Mouse (Mus musculus): ENCODE results near the gene Tbck.

Tbck gene

DNA sequence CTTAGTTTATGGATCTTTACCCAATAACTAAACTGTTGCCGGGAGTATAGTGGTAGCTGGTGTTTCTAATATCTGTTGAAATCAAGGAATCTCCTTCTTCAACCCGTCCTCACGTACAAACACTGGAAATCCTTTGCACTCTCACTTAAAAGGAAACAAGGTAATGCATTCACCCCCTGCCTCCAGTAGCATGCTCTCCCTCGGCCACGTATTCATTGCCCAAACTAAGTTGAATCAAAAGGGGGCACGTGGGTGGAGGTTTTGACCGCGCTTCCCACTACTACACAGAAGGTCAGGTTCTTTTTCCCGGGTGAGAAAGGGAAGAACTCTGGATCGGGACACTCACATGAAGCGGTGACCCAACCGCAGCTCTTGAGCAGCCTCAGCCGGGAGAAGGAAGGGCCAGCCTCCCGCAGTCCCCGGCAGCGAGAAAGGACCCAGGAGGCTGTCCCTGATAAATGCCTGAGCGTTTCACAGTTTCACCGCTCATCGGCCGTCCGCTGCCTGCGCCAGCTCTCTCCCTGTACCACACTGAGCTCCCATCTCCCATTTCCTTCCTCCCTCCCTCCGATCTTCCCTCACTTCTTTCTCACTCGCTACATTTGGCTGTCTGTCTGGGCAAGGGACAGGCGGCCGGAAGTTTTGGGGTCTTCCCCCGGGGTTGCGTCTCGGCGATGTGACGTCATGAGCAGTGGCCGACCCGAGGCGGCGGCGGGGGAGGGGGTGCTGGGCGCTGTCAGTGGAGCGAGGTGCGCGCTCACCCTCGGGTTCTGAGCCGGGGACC lies at the start of gene Tbck:
Gene Tbck (plus strand): TSS at position 698 of the 784 bp plus-strand sequence.
- DNase-seq (ENCODE audit: low spot score in 2 of 2) = peak; percentile 92 to 93

DNA sequence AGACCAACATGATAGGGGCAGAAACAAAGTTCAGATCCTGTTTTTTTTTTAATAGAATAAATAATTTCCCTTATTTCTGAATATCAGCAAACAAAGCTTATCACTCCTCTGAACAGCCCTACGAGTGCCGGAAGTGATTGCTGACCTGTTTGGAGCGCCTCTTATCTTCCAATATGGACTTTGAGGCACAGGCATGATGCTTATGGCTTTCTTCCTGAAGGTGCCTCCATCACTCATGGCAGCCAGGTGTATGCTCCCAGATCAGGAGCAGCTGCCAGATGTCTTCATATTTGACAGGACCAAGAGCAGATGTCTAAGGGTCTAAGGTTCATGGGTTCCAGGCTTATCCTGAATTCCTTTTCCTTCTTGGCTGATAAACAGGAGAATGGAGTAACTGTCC lies 46.9 kb upstream of the Tbck start:
- no peak for DNase-seq (ENCODE audit: low spot score in 2 of 2)

DNA sequence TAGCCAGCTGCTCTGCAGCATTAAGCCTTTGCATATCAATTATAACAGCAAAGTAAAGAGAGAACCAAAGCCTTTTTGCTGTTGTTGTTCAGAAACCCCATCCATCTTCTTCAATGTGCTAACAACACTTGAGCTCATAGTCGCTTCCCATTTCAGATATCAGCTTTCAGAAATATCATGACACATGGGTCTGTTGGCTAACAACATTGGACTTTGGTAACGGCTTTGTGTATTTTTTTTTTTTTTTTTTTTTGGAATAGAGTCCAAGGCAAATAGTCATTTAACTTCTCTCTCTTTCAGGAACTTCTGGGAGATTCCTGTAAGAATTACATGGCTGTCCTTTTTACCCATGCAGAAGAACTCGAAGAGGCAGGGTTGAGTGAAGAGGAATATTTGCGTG lies 39.9 kb upstream of the Tbck start:
- DNase-seq (ENCODE audit: low spot score in 2 of 2) = no peak

DNA sequence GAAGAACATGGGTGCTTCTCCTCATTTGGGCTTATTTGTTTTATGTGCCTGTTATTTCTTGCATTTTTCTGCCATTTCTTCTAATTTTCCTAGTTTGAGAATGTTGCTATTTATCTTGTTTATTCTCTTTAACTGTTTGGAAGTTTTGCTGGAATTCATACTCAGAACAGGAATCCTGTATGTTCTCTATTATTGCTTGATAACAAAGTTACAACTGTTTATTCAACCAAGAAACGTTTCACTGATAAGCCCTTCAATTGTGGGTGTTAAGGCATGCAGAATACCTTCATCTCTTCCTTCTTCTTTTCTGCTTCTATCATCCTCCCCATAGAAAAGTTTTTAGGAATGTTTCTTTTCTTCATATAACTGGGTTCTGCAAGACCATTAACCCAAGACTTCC lies 37.1 kb upstream of the Tbck start:
- no peak for DNase-seq (ENCODE audit: low spot score in 2 of 2)

DNA sequence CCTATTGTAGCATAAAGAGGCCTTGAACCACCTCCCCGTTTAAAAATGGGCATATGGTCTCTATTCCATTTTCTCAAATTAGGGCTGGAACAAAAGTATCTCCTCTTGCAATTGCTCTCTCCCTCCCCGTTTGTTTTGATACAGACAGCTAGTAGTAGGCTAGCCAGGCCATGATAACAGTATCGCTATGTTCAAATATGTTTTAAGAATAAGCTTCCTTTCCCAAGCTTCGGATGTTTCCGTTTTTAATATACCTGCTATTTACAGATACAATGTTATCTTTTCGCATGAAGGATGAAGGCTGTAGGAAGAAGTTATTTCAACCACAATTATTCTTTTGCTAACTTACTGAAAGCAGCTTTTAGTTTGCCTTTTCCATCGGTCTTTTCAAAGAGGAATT lies 34.6 kb upstream of the Tbck start:
- DNase-seq (ENCODE audit: low spot score in 2 of 2) = no peak

DNA sequence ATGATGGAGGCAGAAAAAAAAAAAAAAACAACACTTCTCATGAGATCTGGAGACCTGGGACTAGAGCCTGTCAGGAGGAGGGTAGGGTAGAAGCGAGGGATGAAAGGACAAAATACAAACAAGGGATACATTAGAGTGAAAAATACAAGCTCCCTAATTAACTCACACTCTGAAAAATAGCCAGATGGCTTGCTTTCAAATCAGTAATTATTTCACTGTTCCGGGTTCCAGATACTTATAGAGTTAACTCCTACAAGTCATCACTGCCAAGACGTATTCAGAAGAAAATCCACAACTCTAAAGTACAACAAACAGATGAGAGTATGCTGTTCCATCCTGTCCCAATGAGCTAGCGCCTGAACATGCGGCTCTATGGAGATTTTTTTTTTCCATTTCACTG lies 33.8 kb upstream of the Tbck start:
- no peak for DNase-seq (ENCODE audit: low spot score in 2 of 2)

DNA sequence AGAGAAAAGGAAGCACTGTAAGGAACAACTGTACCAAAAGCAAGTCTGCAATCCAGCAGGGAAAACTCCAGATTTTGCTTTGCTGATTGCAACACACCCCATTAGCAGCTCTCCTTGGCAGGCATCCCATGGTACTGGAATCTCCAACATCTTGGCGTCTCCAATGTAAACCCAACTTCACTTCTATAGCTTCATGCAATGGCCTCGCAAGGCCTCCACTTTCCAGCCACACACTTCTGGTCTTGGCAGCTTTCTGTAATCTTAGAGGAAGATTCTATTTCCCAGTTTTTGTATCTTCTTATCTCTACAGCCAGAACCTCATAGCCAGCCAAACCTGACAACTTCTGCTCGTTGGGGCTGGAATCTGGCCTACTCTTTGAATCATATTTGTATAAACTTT lies 32.2 kb upstream of the Tbck start:
- DNase-seq (ENCODE audit: low spot score in 2 of 2) = peak; percentile 8 to 59

DNA sequence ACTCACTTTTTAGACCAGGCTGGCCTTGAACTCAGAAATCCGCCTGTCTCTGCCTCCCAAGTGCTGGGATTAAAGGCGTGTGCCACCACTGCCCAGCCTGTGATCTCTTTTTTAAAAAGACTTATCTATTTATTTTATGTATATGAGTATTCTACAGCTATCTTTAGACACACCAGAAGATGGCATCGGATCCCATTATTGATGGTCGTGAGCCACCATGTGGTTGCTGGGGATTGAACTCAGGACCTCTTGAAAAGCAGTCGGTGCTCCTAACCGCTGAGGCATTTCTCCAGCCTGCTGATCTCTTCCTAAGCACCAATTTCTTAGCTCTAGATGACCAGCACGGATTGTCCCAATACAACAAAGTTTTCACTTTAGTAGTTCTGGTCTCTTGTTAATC lies 30.0 kb upstream of the Tbck start:
- DNase-seq (ENCODE audit: low spot score in 2 of 2) = no peak

DNA sequence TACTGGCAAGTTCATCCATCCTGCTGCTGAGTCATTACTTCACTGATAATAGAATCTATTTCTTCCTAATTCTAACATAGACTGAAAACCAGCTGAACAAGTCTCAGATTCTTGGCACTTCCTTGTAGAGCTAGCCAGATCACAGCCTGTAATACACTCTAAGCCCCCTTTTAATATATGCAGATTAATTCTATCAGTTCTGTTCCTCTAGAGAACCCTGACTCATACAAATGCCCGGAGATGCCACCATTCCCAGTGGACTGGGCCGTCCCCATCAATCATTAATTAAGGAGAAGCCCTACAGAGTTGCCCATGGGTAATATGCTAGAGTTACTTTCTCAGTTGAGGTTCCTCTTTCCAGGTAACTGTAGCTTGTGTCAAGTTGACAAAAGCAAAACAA lies 28.0 kb upstream of the Tbck start:
- no peak for DNase-seq (ENCODE audit: low spot score in 2 of 2)

DNA sequence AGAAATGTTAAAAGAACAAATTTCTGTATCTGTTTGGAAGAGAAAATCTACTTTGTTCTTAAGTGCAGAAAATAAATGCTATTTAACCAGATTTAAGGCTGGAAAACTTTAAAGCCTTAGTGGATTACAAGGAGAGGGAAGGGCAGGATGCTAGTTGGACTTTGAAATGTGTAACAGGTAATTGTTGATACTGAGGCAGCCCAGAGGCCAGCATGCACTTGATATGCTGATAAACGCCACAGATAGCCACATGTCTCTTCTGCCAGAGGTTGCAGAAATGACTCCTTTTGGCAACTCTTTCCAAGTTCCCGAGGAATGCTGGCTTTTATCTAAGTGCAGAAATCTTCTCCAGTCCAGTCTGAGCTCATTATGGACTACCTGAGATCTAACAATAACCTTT lies 6.5 kb upstream of the Tbck start:
- DNase-seq (ENCODE audit: low spot score in 2 of 2) = no peak

DNA sequence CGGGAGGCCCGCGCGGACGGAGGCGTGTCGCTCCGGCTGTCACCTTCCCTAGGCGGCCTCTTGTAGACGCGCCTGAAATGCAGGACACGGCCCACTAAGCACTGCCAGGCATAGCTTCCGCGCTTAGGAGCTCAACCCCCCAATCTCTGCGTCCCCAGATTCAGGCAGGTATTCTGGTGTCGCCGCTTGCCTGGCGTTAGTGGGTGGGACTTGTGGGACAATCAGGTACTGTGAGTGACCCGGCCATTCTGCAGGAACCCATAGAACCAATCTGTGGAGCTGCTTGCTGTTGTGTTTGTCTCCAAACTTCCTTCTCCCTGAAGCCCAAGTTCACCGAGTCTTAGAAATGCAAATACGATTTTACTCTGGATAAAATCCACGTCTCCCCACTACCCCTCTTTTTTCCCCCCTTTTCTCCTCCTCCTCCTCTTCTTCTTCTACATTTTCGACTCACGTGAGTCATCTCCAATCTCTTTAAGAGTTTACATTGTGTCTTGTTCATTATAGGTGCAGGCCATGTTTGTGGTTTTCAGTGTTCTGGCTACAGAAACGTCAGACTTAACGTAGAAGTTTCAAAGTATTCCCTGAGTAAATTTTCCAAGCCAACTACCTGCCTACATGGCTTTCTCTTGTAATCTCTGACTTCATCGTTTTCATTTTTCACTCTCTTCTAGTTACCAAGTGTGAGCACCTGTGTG lies 436 bp downstream of the Tbck start, which contains the start of gene Aimp1:
Gene Aimp1 (minus strand): TSS at position 140 of the 698 bp plus-strand sequence.
- no peak for DNase-seq (ENCODE audit: low spot score in 2 of 2)

DNA sequence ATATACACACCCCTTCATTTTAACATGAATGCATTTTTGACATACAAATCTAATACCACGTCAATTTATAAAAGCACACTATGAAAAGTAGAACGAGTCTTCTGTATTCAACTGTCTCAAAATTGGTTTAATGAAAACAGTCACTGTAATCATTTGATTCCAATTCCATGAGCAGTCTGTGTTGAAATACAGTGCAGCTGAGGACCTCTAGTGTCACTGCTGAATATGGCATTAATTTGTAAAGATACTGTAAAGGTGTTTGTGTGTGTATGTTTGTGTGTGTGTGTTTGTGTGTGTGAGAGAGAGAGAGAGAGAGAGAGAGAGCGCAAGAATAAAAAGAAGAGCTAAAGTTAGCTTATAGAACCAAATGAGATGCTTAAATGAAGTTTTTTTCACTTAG lies 17.4 kb downstream of the Tbck start:
- DNase-seq (ENCODE audit: low spot score in 2 of 2) = no peak

DNA sequence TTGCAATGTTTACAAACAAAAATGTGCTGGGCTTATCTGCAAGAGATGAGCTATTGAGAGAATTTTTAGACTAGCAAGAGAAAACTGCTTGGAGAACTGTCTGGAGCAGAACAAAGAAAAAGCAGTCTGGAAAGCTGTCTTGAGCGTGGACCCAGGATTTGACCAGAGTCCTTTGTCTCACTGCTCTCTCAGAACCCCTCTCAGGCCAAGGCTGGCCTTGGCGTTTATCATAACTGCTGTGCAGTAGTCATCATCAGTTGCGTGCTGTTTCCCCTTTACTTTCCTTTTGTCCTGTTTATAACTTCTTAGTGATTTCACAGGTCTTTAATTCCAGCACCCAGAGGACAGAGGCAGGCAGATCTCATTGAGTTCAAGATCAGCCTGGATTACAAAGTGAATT lies 20.3 kb downstream of the Tbck start:
- DNase-seq (ENCODE audit: low spot score in 2 of 2) = no peak

DNA sequence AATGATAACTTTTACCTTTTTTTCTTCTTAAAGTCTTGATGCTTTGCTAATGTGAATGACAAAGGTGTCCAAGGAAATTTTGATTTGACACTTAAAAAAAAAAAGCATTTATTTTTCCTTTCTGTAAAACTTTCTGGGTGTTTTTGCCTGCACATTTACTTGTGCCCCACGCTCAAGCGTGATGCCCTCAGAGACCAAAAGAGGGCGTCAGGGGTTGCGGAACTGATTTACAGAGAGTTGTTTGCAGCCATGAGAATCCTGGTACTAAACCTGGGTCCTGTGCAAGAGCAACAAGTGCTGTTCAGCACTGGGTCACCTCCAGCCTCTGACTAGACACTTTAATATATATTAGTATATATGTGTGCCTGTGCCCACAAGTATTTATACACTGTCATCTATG lies 23.0 kb downstream of the Tbck start:
- DNase-seq (ENCODE audit: low spot score in 2 of 2) = no peak

DNA sequence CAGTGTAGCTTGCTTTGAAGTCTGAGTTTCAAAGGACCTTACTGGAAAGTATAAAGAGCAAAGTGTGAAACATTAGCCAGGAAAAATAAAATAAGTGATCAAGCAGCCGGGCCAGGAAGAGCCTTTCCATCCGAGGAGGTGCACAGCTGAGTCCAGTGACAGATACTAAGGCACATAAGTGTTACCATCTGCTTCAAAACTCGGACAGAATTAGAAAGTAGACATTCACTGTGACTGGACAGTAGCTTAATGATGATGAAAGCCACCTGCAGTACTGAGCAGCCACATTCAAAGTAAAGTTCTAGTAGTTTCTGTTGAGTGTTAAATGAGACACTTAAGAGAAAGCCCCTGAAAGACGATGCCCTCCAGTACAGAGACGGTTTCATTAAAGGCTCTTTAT lies 30.0 kb downstream of the Tbck start:
- DNase-seq (ENCODE audit: low spot score in 2 of 2) = no peak

DNA sequence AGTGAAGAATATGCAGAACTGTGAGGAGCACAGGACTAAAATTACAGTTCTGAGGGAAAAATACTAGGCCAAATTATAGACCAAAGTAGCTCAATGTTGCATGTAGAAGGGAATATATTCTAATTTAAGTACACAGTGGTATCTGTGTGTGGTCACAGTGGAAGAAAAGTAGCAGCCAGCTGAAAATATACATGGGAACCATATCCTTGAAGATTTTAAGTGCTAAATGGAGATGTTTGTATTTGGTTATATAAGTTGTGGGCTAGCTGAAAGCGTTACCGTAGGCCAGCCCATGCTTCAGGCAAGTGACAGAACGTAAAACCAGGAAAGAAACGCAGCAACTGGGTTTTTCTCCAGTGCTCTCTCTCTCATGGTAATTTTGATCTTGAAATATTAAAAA lies 33.4 kb downstream of the Tbck start:
- no peak for DNase-seq (ENCODE audit: low spot score in 2 of 2)

DNA sequence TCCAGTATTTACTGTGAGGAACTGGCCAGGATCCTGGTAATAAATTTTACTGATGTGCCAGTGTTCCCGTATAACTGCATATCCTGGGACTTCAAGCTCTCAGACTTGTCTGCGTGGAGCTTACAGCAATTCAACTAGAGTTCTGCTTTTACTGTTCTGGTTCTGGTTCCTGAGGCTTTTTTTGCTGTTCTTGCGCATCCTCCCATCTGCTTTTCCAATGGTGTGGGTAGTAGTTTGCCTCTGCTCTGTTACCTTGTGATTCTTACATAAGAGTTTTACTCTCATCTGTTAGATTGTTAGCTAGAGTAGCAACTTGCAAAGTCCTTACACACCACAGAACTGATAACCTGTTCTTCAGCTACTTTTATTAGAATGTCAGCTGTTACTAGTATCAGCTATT lies 40.4 kb downstream of the Tbck start:
- DNase-seq (ENCODE audit: low spot score in 2 of 2) = no peak

DNA sequence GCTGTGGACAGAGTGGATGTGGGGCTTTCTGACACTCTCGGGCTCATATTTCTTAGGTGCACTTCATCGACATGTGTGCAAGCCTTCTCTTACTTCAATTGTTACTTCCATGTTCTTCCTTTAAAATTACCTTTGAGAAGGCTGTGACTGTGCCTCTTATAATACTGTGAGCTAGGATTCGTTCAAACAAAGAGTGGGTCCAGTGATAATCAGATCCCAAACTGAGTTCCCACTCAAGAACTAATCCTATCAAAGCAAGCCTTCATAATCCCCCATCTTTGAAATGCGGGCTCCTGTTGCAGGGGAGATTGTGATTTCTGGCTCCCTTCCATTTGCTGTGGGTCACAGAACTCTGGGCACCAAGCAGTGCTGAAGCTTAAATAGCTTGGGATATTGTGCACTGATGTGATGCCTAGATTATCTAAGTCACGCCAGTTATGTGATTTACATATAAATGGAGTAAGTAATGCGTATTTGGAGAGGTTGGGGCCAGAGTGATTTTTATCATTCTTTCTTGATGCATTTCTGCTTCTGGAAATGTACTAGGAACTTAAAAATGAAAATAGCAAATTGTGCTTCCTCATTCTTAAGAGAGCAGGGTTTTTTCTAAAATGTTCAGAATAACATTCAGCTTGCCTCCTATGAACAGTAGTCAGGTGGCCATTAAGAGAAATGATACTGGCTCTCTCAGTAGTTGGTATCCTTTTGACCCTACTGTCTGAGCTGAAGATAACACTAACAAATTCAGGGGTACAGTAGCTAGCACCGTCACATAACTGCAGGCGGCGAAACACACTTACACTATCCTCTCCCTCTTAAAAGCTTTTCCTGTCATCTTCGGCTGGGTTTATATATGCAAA lies 60.6 kb downstream of the Tbck start:
- no peak for DNase-seq (ENCODE audit: low spot score in 2 of 2)

DNA sequence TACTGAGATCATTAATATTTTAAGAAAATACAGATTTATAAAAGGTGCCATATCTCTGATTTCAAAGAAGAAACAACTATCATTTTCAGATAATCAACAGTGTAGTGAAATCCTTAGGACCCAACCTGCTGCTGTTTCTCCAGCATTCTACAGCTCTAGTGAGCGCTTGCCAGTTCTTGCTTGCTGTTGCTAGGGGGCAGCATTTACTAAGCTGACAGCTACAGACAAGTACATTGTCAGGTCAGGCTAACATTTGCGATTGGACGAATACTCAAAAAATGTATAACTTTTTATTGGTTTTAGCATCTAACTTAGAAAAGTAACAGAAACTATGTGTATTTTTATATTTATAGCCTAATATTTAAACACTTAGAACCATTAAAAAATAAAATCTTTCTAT lies 63.1 kb downstream of the Tbck start:
- DNase-seq (ENCODE audit: low spot score in 2 of 2) = peak; percentile 26 to 45

DNA sequence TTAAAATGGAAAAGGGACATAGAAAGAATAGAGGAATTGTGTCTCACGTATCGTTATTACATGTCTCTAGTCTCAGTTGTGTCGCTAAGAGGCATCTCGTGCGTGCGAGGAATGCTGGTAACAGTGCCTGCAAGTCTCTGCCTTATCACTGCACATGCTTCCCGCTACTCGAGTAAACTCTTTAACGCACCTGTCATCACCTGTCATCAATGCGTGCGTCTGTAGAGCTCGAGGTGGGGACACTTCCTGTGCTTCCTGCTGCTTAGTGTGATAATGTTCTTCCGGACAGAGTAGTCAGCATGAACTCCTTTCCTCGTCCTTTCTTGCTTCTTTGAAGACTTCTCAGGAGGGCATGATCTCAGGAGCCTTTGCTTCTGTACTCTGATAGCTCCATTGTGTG lies 63.8 kb downstream of the Tbck start:
- DNase-seq (ENCODE audit: low spot score in 2 of 2) = no peak

DNA sequence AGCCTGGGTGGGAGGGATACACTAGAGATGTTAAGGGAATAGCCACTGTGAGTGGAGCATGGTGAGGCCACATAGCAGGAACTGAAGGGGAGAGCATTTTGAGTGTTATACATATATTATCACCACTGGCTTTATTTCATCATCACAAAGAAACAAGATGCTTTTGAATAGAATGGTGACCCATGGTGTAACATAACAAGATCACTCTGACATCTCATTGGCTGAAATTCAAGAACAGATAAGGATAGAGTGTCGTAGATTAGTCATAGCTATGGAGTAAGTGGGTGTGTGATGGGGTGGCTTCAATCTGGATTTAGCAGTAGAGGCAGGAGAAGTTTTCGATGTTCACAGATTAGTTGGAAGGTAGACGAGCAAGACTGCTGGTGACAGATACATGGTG lies 64.8 kb downstream of the Tbck start:
- no peak for DNase-seq (ENCODE audit: low spot score in 2 of 2)

DNA sequence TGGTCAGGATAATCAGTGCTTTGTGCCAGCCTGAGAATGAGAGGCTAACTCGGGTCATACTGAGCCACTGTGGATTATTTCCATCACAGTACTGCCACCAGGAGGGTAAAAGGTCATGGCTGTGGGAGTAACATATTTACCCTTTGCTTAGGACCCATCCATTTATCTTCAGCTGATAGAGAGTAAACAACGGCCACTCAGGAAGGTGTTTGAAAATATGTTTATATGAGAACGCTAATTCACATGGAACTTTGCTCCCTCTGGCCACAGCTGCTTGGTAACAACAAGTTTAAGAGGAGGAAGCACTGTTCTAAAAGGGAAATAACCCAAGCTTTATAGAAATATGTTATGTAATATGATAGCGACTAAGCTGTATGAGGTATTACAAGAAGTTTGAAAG lies 68.8 kb downstream of the Tbck start:
- no peak for DNase-seq (ENCODE audit: low spot score in 2 of 2)

DNA sequence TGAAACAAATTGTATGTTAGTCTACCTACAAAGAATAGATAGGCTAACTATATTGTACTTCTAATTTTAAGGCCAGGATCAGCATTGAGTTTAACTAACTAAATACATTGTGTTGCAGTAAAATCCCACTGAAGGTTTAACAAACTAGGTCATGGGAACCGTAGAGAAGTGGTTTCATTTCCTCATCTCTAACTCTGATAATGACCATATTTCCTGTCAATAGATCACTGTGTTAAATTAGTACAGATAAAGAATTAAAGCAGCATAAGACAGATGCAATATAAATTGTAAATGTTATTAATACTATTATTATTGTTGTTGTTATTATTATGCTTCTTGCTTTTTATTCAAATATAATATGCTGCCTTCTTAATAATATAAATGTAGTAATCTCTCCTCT lies 72.3 kb downstream of the Tbck start:
- no peak for DNase-seq (ENCODE audit: low spot score in 2 of 2)

Data from urinary bladder, postnatal 36 days (tissue).